Mouse (Mus musculus) heart, embryonic 11.5 days (tissue): ENCODE measurements around the gene Abcg1. TPM values are rescaled to one million over a fixed set of nuclear protein-coding genes. Genes with fewer than 3 reads are reported as not detected.

Source experiments
- ATAC-seq: fragments of 200-750 bp; cut with Nextera tagmentation; replicated peaks from 2 replicates; pipeline ENCODE4 v1.8.0; 2017; ENCODE audit warnings: moderate library complexity; ENCODE audit not compliant: insufficient number of reproducible peaks, low FRiP score, low TSS enrichment
- H3K27ac ChIP-seq: fragments of 300-500 bp; sonication (generic); 2 replicates; pipeline ENCODE4 v1.5.1; 2014; ENCODE audit warnings: mild to moderate bottlenecking, low read depth, low read length
- H3K27me3 ChIP-seq: fragments of 300-500 bp; sonication (generic); 2 replicates; pipeline ENCODE4 v1.6.1; 2014; ENCODE audit warnings: mild to moderate bottlenecking, low read length, mixed read lengths; ENCODE audit not compliant: control insufficient read depth, insufficient read depth
- H3K36me3 ChIP-seq: fragments of 300-500 bp; sonication (generic); 2 replicates; pipeline ENCODE4 v1.6.1; 2014; ENCODE audit warnings: mild to moderate bottlenecking, low read length, moderate library complexity, mixed read lengths; ENCODE audit not compliant: control insufficient read depth, insufficient read depth
- H3K4me1 ChIP-seq: fragments of 300-500 bp; sonication (generic); 2 replicates; pipeline ENCODE4 v1.6.1; 2014; ENCODE audit warnings: low read length; ENCODE audit not compliant: control insufficient read depth, insufficient read depth
- H3K4me2 ChIP-seq: fragments of 300-500 bp; sonication (generic); 2 replicates; pipeline ENCODE4 v1.6.1; 2014; ENCODE audit warnings: mild to moderate bottlenecking, moderate library complexity
- H3K4me3 ChIP-seq: fragments of 300-500 bp; sonication (generic); 2 replicates; pipeline ENCODE4 v1.5.1; 2014; ENCODE audit warnings: low read depth, low read length
- H3K9ac ChIP-seq: fragments of 300-500 bp; sonication (generic); 2 replicates; pipeline ENCODE4 v1.6.1; 2014; ENCODE audit warnings: mild to moderate bottlenecking, low read depth, low read length, moderate library complexity
- H3K9me3 ChIP-seq: fragments of 300-500 bp; sonication (generic); replicated peaks from 2 replicates; pipeline ENCODE4 v1.6.1; 2016; ENCODE audit warnings: low read length; ENCODE audit not compliant: control insufficient read depth
- WGBS: fragments of 180-500 bp; shearing (Covaris S2); extraction: QIAGEN DNeasy Blood & Tissue Kit; methylation state at CpG from one replicate; pipeline ENCODE4 v1.1.7; 2014; ENCODE audit not compliant: insufficient replicate concordance; 5-methylcytosine and 5-hydroxymethylcytosine counted together
- polyA plus RNA-seq: library from polyadenylated mRNA; unstranded; fragments of >200 nt; fragmentation: Nextera tagmentation; extraction: Ambion mirVana; gene quantifications from 2 replicates; pipeline ENCODE4 v1.2.1, GENCODE M21; 2014

Gene Abcg1
- polyA plus RNA-seq, 1 experiment from 2014 or later: 6.4 TPM

DNA sequence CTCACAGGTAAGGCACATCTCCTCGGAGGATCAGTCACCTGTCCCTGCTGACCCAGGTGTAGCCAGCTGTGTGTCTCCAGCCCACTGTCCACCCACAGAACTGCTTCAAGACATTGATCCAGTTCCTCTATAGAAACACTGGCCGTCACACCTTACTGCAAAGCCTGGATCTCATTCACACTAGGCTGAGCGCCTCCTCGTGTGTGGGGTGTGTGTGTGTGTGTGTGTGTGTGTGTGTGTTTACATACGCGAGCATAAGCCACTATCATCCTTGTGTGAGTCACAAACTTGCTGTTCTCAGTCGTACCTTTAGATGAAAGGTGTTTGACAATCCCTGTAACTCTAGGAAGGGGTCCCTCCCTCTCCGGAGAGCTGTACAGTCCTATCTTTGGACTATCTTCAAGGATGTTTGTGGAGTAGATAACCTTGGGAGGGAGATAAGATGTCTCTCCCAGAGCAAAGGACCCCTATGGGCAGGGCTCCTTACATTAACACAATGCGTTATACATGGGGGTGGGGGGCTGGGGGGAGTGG is 95.6 kb downstream of the Abcg1 start:
- Histone ChIP-seq H3K4me1 (peaks cover 4% of the 10 kb centered on the region; the same call in 1 of the 2 replicates), H3K9me3 (no peaks in the 10 kb centered on the region), H3K36me3 (no peaks in the 10 kb centered on the region), H3K4me3 (no peak overlapping the region), H3K9ac (no peak overlapping the region), H3K27me3 (no peaks in the 10 kb centered on the region), H3K27ac (no peak overlapping the region), H3K4me2 (no peak overlapping the region)
- 67% methylated on average over 9 of the region's 9 CpGs for WGBS
- no peak for ATAC-seq

DNA sequence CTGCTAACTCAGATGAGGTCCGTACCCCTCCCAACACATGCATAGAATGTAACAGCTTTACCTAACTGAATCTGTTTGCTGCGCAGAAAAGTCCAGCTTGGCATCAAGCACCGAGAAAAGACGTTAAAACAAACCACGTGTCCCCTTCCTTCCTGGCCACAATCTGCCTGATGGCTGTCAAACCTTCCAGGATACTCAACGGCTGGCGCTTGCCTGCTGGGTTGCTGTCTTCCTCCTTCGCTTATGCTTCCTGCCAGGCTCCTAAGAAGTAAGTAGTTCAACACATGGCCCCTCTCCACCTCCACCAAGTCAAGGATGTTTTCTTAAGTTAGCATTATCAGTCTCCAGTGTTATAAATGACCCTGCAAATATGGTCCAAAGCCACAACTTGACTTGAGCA is 96.3 kb downstream of the Abcg1 start:
- H3K9ac ChIP-seq: no peak overlapping the region
- H3K27me3 ChIP-seq: no peaks in the 10 kb centered on the region
- no peak overlapping the region for H3K4me3 ChIP-seq
- no peak for ATAC-seq
- H3K9me3 ChIP-seq: no peaks in the 10 kb centered on the region
- peaks cover 4% of the 10 kb centered on the region; the same call in 1 of the 2 replicates for H3K4me1 ChIP-seq
- no peaks in the 10 kb centered on the region for H3K36me3 ChIP-seq
- H3K27ac ChIP-seq: no peak overlapping the region
- 50% methylated on average over 8 of the region's 8 CpGs for WGBS
- no peak overlapping the region for H3K4me2 ChIP-seq

DNA sequence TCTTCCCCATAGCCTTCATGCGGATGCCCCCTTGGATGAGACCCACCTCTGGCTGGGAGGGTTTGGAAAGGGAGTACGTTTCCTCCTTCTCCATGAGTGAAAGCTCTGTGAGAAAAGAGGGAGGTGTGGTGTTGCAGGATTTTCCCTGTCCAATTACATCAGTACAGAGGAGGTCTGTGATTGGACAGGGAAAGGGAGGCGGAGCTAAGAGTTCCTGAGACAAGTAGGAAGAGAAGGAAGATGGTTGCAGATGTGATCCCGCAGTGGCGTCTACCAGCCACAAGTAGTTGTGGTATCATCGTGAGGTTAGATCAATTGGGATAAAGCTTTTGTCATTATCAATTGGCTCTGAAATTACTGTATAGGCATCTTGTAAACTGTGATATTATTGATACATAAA is 100.4 kb downstream of the Abcg1 start:
- H3K4me1 ChIP-seq: peaks cover 4% of the 10 kb centered on the region; the same call in 1 of the 2 replicates
- H3K9me3 ChIP-seq: no peaks in the 10 kb centered on the region
- no peak overlapping the region for H3K27ac ChIP-seq
- H3K4me2 ChIP-seq: no peak overlapping the region
- WGBS: 68% methylated on average over 6 of the region's 6 CpGs
- H3K36me3 ChIP-seq: no peaks in the 10 kb centered on the region
- no peak for ATAC-seq
- H3K4me3 ChIP-seq: no peak overlapping the region
- H3K9ac ChIP-seq: no peak overlapping the region
- no peaks in the 10 kb centered on the region for H3K27me3 ChIP-seq

- Histone ChIP-seq H3K9ac (no peak overlapping the region), H3K9me3 (no peaks in the 10 kb centered on the region), H3K27ac (no peak overlapping the region), H3K4me3 (no peak overlapping the region), H3K4me2 (no peak overlapping the region), H3K36me3 (no peaks in the 10 kb centered on the region), H3K4me1 (no peaks in the 10 kb centered on the region), H3K27me3 (no peaks in the 10 kb centered on the region; the same call in 1 of the 2 replicates)
- 83% methylated on average over 4 of the region's 4 CpGs for WGBS
- no peak for ATAC-seq
These were observed 102.8 kb downstream of the Abcg1 start for GRCm38 (mm10) chr17:31160291-31160690.

GRCm38 (mm10) chr17:31162607-31163006 is 105.1 kb downstream of the Abcg1 start:
- Histone ChIP-seq H3K36me3 (no peaks in the 10 kb centered on the region), H3K27me3 (no peaks in the 10 kb centered on the region; the same call in 1 of the 2 replicates), H3K4me2 (no peak overlapping the region), H3K9ac (no peak overlapping the region), H3K9me3 (no peaks in the 10 kb centered on the region), H3K4me1 (no peaks in the 10 kb centered on the region), H3K4me3 (no peak overlapping the region), H3K27ac (no peak overlapping the region)
- no peak for ATAC-seq
- 77% methylated on average over 12 of the region's 12 CpGs for WGBS

DNA sequence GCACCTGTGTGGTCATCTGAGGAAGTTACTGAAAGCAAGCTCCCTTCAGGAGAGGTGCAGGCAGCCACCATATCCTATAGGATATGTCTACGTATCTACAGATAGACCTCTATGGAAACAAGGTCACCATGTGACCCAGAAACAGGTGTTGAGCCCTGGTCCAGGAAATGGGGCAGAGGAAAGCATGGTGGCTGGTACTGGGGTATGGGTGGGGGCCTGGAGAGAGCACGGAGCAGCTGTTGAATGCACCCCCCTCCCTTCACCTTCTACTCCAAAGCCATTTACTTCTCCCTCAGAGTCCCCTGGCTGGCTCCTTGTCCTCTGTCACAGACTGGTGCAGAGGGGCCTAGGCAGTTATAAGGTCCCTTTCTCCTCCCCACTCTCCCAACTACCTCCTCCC is 106.3 kb downstream of the Abcg1 start:
- no peaks in the 10 kb centered on the region for H3K4me1 ChIP-seq
- no peak overlapping the region for H3K9ac ChIP-seq
- H3K27me3 ChIP-seq: no peaks in the 10 kb centered on the region; the same call in 1 of the 2 replicates
- H3K36me3 ChIP-seq: no peaks in the 10 kb centered on the region
- H3K4me3 ChIP-seq: no peak overlapping the region
- no peaks in the 10 kb centered on the region for H3K9me3 ChIP-seq
- no peak for ATAC-seq
- WGBS: 65% methylated on average over 2 of the region's 2 CpGs
- no peak overlapping the region for H3K27ac ChIP-seq
- H3K4me2 ChIP-seq: no peak overlapping the region

- H3K27me3 ChIP-seq: no peaks in the 10 kb centered on the region; the same call in 1 of the 2 replicates
- WGBS: 62% methylated on average over 6 of the region's 6 CpGs
- H3K27ac ChIP-seq: no peak within 1 kb of the TSS
- H3K4me3 ChIP-seq: no peak within 1 kb of the TSS
- no peaks in the 10 kb centered on the region for H3K36me3 ChIP-seq
- no peak within 1 kb of the TSS for H3K9ac ChIP-seq
- H3K4me1 ChIP-seq: no peaks in the 10 kb centered on the region
- ATAC-seq: no peak
- no peaks in the 10 kb centered on the region for H3K9me3 ChIP-seq
- no peak within 1 kb of the TSS for H3K4me2 ChIP-seq
These were observed 107.7 kb downstream of the Abcg1 start, which contains the start of gene Tff1 for GRCm38 (mm10) chr17:31165127-31165526. TSS of gene Tff1 (minus strand) at chr17:31165277.

Other genes starting within 250 kb of the Abcg1 start
- gene Glp1r, start 155.9 kb upstream of the Abcg1 start, polyA plus RNA-seq: 0.08 and 0.14 TPM in 2 replicates
- not detected in 2 replicates for gene Umodl1, start 103.0 kb upstream of the Abcg1 start, polyA plus RNA-seq
- gene Tff3, start 72.0 kb downstream of the Abcg1 start, polyA plus RNA-seq: not detected in 2 replicates
- gene Tff2, start 86.6 kb downstream of the Abcg1 start, polyA plus RNA-seq: not detected in 2 replicates
- 0.31 TPM in 1 of 2 replicates, not detected in the other for gene Tff1, start 107.6 kb downstream of the Abcg1 start, polyA plus RNA-seq
- gene Tmprss3, start 141.3 kb downstream of the Abcg1 start, polyA plus RNA-seq: 0.07 TPM in 1 of 2 replicates, not detected in the other
- gene Ubash3a, start 150.2 kb downstream of the Abcg1 start, polyA plus RNA-seq: 2.4 and 2.9 TPM in 2 replicates
- gene Rsph1, start 219.7 kb downstream of the Abcg1 start, polyA plus RNA-seq: 1.7 and 1.9 TPM in 2 replicates
- 4.6 TPM in 2 replicates for gene Slc37a1, start 229.1 kb downstream of the Abcg1 start, polyA plus RNA-seq